Mouse (Mus musculus): Measurements from ENCODE around the gene Gm9837.

The Gm9837 gene

GRCm38 (mm10) chr11:53486822-53487594 lies 16.7 kb upstream of the Gm9837 start:
- no peak for DNase-seq (ENCODE audit: low spot score)

- DNase-seq (ENCODE audit: low spot score), result no peak
Observed at GRCm38 (mm10) chr11:53486351-53486750, 16.1 kb upstream of the Gm9837 start.

GRCm38 (mm10) chr11:53485719-53486118 lies 15.4 kb upstream of the Gm9837 start:
- no peak for DNase-seq (ENCODE audit: low spot score)

- DNase-seq (ENCODE audit: low spot score), result no peak
Observed at GRCm38 (mm10) chr11:53483159-53483891, 13.0 kb upstream of the Gm9837 start.

GRCm38 (mm10) chr11:53481088-53481730 lies 10.9 kb upstream of the Gm9837 start:
- no peak for DNase-seq (ENCODE audit: low spot score)

GRCm38 (mm10) chr11:53479783-53480301 lies 9.6 kb upstream of the Gm9837 start, which contains the start of the genes Gm9945 and Sowaha:
TSS of gene Gm9945 (plus strand) at chr11:53480166.
TSS of gene Sowaha (minus strand) at chr11:53480274.
- DNase-seq (ENCODE audit: low spot score), result no peak

- DNase-seq (ENCODE audit: low spot score), result no peak
Observed at GRCm38 (mm10) chr11:53479171-53479782, 9.0 kb upstream of the Gm9837 start.

GRCm38 (mm10) chr11:53478383-53479170 lies 8.3 kb upstream of the Gm9837 start:
- DNase-seq (ENCODE audit: low spot score), result no peak

- no peak for DNase-seq (ENCODE audit: low spot score)
Observed at GRCm38 (mm10) chr11:53477833-53478232, 7.6 kb upstream of the Gm9837 start.

- DNase-seq (ENCODE audit: low spot score), result no peak
Observed at GRCm38 (mm10) chr11:53475620-53476019, 5.3 kb upstream of the Gm9837 start.

- DNase-seq (ENCODE audit: low spot score), result no peak
Observed at GRCm38 (mm10) chr11:53472709-53473108, 2.4 kb upstream of the Gm9837 start.

GRCm38 (mm10) chr11:53469294-53469967 lies 848 bp downstream of the Gm9837 start:
- peak; percentile 71 for DNase-seq (ENCODE audit: low spot score)

GRCm38 (mm10) chr11:53466231-53466971 lies 3.9 kb downstream of the Gm9837 start:
- DNase-seq (ENCODE audit: low spot score), result peak; percentile 47

- DNase-seq (ENCODE audit: low spot score), result no peak
Observed at GRCm38 (mm10) chr11:53463551-53464424, 6.5 kb downstream of the Gm9837 start.

GRCm38 (mm10) chr11:53461727-53462126 lies 8.6 kb downstream of the Gm9837 start:
- no peak for DNase-seq (ENCODE audit: low spot score)

- DNase-seq (ENCODE audit: low spot score), result no peak
Observed at GRCm38 (mm10) chr11:53460192-53460591, 10.1 kb downstream of the Gm9837 start.

- DNase-seq (ENCODE audit: low spot score), result no peak
Observed at GRCm38 (mm10) chr11:53458996-53459395, 11.3 kb downstream of the Gm9837 start.

GRCm38 (mm10) chr11:53457372-53457954 lies 12.8 kb downstream of the Gm9837 start:
- no peak for DNase-seq (ENCODE audit: low spot score)
